Mouse (Mus musculus): ENCODE results near the gene Gm6509. TPM values are rescaled to one million over a fixed set of nuclear protein-coding genes. Genes with fewer than 3 reads are reported as not detected.
"Not testable (repeated sequence)": the region's sequence is repeated elsewhere in the genome, so short reads cannot be mapped to it uniquely, and the experiment has no call there.

The Gm6509 gene
- total RNA-seq (2021), result not detected
- long read RNA-seq, experiment 1, result 0 reads
- long read RNA-seq, experiment 2, result 0 reads

- intact Hi-C loops (cut with DNase I); DNase-seq: not testable (repeated sequence)
Measured at GRCm38 (mm10) chr5:94623679-94624078, at the start of gene Gm6509. Gene Gm6509, plus strand, starts transcription at chr5:94623979.

DNA sequence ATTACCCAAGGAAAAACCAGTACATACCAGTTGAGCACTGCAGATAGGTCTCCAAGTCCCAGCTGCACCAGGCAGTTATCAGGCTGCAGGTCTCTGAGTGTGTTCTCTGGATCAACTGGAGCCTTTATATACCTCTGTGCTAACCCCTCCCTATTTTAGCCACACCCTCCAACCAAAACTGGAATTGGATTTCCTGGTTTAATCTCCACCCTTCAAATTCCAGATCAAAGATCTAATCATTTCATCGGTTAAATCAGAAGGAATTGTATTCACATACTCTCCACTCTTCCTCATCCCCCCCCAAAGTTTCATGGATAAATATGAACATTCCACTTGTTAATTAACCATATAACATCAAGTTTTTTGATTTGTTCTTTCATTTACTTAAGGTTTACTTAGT is 7.5 kb upstream of the Gm6509 start, which contains the start of gene Gm3147:
Gene Gm3147, minus strand, starts transcription at position 101 of the 400 bp plus-strand sequence.
- DNase-seq; intact Hi-C loops (cut with DNase I): not testable (repeated sequence)

GRCm38 (mm10) chr5:94648082-94648481 is 24.3 kb downstream of the Gm6509 start, which contains the start of gene Gm6205:
Gene Gm6205, plus strand, starts transcription at chr5:94648382.
- DNase-seq; intact Hi-C loops (cut with DNase I): not testable (repeated sequence)

Other genes with a start within 250 kb of the Gm6509 start
- not detected for gene Gm7682, start 178.2 kb upstream of the Gm6509 start, total RNA-seq (2021)
- not detected for gene Gm3139, start 97.7 kb upstream of the Gm6509 start, total RNA-seq (2021)
- gene Gm3147, start 7.6 kb upstream of the Gm6509 start, total RNA-seq (2021), result not detected
- not detected for gene Gm6205, start 24.4 kb downstream of the Gm6509 start, total RNA-seq (2021)
- gene Gm3183, start 241.5 kb downstream of the Gm6509 start, total RNA-seq (2021), result not detected